Mouse (Mus musculus): ENCODE data around the gene Ostm1.

Ostm1 gene

GRCm38 (mm10) chr10:42582566-42583110, 984 bp upstream of the Ostm1 start:
- DNase-seq (ENCODE audit: low spot score): no peak

- no peak for DNase-seq (ENCODE audit: low spot score)
Measured at GRCm38 (mm10) chr10:42583902-42584435, 347 bp downstream of the Ostm1 start.

- no peak for DNase-seq (ENCODE audit: low spot score)
Measured at GRCm38 (mm10) chr10:42584436-42584983, 888 bp downstream of the Ostm1 start.

- DNase-seq (ENCODE audit: low spot score): no peak
Measured at GRCm38 (mm10) chr10:42585156-42585555, 1.5 kb downstream of the Ostm1 start.

- no peak for DNase-seq (ENCODE audit: low spot score)
Measured at GRCm38 (mm10) chr10:42585596-42586305, 2.1 kb downstream of the Ostm1 start.

GRCm38 (mm10) chr10:42587961-42588750, 4.5 kb downstream of the Ostm1 start:
- no peak for DNase-seq (ENCODE audit: low spot score)

- no peak for DNase-seq (ENCODE audit: low spot score)
Measured at GRCm38 (mm10) chr10:42589505-42589904, 5.9 kb downstream of the Ostm1 start.

- no peak for DNase-seq (ENCODE audit: low spot score)
Measured at GRCm38 (mm10) chr10:42590261-42591184, 6.9 kb downstream of the Ostm1 start.

- DNase-seq (ENCODE audit: low spot score): no peak
Measured at GRCm38 (mm10) chr10:42591185-42591992, 7.8 kb downstream of the Ostm1 start.

GRCm38 (mm10) chr10:42591993-42592686, 8.5 kb downstream of the Ostm1 start:
- no peak for DNase-seq (ENCODE audit: low spot score)

GRCm38 (mm10) chr10:42593201-42593600, 9.6 kb downstream of the Ostm1 start:
- no peak for DNase-seq (ENCODE audit: low spot score)

GRCm38 (mm10) chr10:42598615-42599014, 15.0 kb downstream of the Ostm1 start:
- DNase-seq (ENCODE audit: low spot score): no peak

GRCm38 (mm10) chr10:42601556-42601955, 17.9 kb downstream of the Ostm1 start:
- no peak for DNase-seq (ENCODE audit: low spot score)

- DNase-seq (ENCODE audit: low spot score): no peak
Measured at GRCm38 (mm10) chr10:42604874-42605273, 21.3 kb downstream of the Ostm1 start.

GRCm38 (mm10) chr10:42606757-42607156, 23.1 kb downstream of the Ostm1 start:
- DNase-seq (ENCODE audit: low spot score): no peak

- DNase-seq (ENCODE audit: low spot score): no peak
Measured at GRCm38 (mm10) chr10:42613075-42613474, 29.5 kb downstream of the Ostm1 start.

- DNase-seq (ENCODE audit: low spot score): no peak
Measured at GRCm38 (mm10) chr10:42613639-42614381, 30.2 kb downstream of the Ostm1 start.

GRCm38 (mm10) chr10:42614766-42615165, 31.1 kb downstream of the Ostm1 start:
- DNase-seq (ENCODE audit: low spot score): no peak

- no peak for DNase-seq (ENCODE audit: low spot score)
Measured at GRCm38 (mm10) chr10:42618291-42618690, 34.7 kb downstream of the Ostm1 start.
